Comparison of ENCODE assay signal across 19 mouse cellular contexts in genomic region chr8:77520601-77521000, GRCm38 (mm10).
"Had no signal": no experiment of that assay in that cellular context is flagged by ENCODE, and none has a peak within 500 bp of the region (broad histone marks: within the 10 kb centered on the region; RNA-seq: fewer than 3 reads in every experiment).

No protein-coding gene starts in this region.

- ATAC-seq: liver, postnatal 0 days; lung, postnatal 0 days; midbrain, embryonic 13.5 days; midbrain, embryonic 15.5 days had no signal

- H3K27me3 ChIP-seq: liver, embryonic 15.5 days; lung, embryonic 15.5 days had no signal

- H3K4me3 ChIP-seq: liver, embryonic 15.5 days; lung, embryonic 15.5 days; midbrain, embryonic 10.5 days; midbrain, embryonic 13.5 days; midbrain, embryonic 15.5 days; myocyte; neural tube, embryonic 13.5 days; neural tube, embryonic 15.5 days had no signal

- H3K4me2 ChIP-seq: liver, embryonic 15.5 days; lung, embryonic 15.5 days; midbrain, embryonic 13.5 days; midbrain, embryonic 15.5 days; neural tube, embryonic 13.5 days; neural tube, embryonic 15.5 days had no signal

- H3K36me3 ChIP-seq: liver, embryonic 15.5 days; lung, embryonic 15.5 days; midbrain, embryonic 10.5 days; midbrain, embryonic 13.5 days; midbrain, embryonic 15.5 days; neural tube, embryonic 13.5 days; neural tube, embryonic 15.5 days had no signal

- H3K27ac ChIP-seq: liver, embryonic 15.5 days; lung, embryonic 15.5 days; midbrain, embryonic 10.5 days; midbrain, embryonic 13.5 days; midbrain, embryonic 15.5 days; neural tube, embryonic 13.5 days; neural tube, embryonic 15.5 days had no signal

- H3K9ac ChIP-seq: liver, embryonic 15.5 days; liver, postnatal 0 days; lung, embryonic 15.5 days; midbrain, embryonic 13.5 days; midbrain, embryonic 15.5 days; neural tube, embryonic 13.5 days; neural tube, embryonic 15.5 days had no signal

- DNase-seq: liver, postnatal 0 days; lung, adult 2 months; lung, postnatal 4 days; retina, postnatal 1 day; right cerebral cortex, adult 18-20 months; right cerebral cortex, postnatal 25 days; right cerebral cortex, postnatal 4 days; spleen, adult 18-20 months; thymus, adult 2 months; thymus, postnatal 25 days had no signal

- H3K9me3 ChIP-seq: liver, embryonic 15.5 days; lung, embryonic 15.5 days; midbrain, embryonic 10.5 days; midbrain, embryonic 13.5 days; midbrain, embryonic 15.5 days; neural tube, embryonic 13.5 days; neural tube, embryonic 15.5 days had no signal
